Mouse (Mus musculus): ENCODE measurements at regions not wholly inside any gene's neighbourhood (a gene's known extent, or its start where the extent isn't known, plus 50 kb on each side); places are given as distances from the start of the nearest gene placed in this dataset.

- no peak for TF ChIP-seq SIN3A (IDR thresholded peaks at IDR 0.05; ENCODE audit: low read length)
- TF ChIP-seq ZC3H11A (IDR thresholded peaks at IDR 0.05; ENCODE audit: low read depth, low read length): no peak
These were observed 415.9 kb downstream of the Rps24 start for GRCm38 (mm10) chr14:24902870-24903269.
